Mouse (Mus musculus): ENCODE measurements around the gene Prm1.

DNA sequence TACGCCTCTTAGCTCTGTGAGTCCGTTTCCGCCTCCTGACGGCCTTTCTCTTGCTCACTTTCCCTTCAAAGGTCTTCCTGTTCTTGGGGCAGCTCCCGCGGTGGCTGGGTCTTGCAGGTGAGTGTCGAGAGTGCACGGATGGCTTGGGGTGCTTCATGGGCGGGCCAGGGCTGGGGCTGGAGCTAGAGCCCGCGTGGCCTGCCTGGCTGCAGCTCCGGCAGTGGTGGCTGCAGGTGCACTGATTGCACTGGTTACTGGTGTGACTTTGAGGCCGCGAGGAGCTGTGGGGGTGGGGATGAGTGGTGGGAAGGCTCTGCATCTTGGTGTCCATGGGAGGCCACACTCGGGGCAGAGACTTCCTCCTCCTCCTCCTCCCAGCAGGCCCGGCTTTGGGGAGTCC, 17.4 kb downstream of the Prm1 start, which contains the start of gene Tnp2:
- TF ChIP-seq POLR2A (IDR thresholded peaks at IDR 0.05; ENCODE audit: low read depth, low read length) (no peak), CTCF (IDR thresholded peaks at IDR 0.05; ENCODE audit: borderline replicate concordance, insufficient read depth, low read length) (no peak)
